ENCODE assay signal across 13 mouse cellular contexts in the genomic region with DNA sequence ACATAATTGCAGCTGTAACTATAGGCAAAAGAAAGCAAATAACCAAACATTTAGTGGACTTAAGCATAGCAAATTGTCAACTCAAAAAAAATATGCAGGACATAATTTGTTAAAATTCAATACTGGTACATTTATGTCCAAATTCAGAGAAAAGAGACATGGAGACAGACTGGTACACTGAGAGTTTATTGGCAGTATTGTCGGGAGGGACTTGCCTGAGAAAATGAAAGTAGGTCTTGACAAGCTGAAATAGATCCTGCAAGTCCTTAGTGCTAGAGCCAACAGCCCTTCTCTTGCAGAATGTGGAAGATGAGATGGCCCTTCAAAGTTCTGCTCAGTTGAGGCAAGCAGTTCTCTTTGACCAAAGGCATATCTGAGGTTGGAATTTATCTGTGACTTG.
"Had no signal": no experiment of that assay in that cellular context is flagged by ENCODE, and none has a peak within 500 bp of the region (broad histone marks: within the 10 kb centered on the region; RNA-seq: fewer than 3 reads in every experiment).

No protein-coding gene starts in this region.

- ATAC-seq: midbrain, embryonic 13.5 days; midbrain, embryonic 15.5 days had no signal

- H3K36me3 ChIP-seq: midbrain, embryonic 13.5 days; midbrain, embryonic 15.5 days; neural tube, embryonic 12.5 days; stomach, embryonic 15.5 days had no signal

- H3K4me3 ChIP-seq: midbrain, embryonic 13.5 days; midbrain, embryonic 15.5 days; neural tube, embryonic 12.5 days; stomach, embryonic 15.5 days had no signal

- H3K4me2 ChIP-seq: lung, embryonic 14.5 days; midbrain, embryonic 11.5 days; midbrain, embryonic 13.5 days; midbrain, embryonic 15.5 days; neural tube, embryonic 12.5 days; stomach, embryonic 15.5 days had no signal

- DNase-seq: lung, adult 18-20 months; lung, embryonic 14.5 days; lung, postnatal 10 days; lung, postnatal 4 days; right cerebral cortex, postnatal 14 days; thymus, adult 2 months; thymus, postnatal 25 days; thymus, postnatal 4 days had no signal

- H3K27me3 ChIP-seq: midbrain, embryonic 13.5 days; midbrain, embryonic 15.5 days; neural tube, embryonic 12.5 days; stomach, embryonic 15.5 days had no signal
